ENCODE assay signal across 8 mouse cellular contexts in genomic region chr11:115164976-115165374, GRCm38 (mm10). TPM values are rescaled to one million over a fixed set of nuclear protein-coding genes. Genes with fewer than 3 reads are reported as not detected.
DNase-seq lines count a peak whose midpoint lies in the region; ATAC-seq and TF ChIP-seq lines count a peak whose summit lies in the region.

No protein-coding gene starts in this region.

- no peak for ATAC-seq in hindbrain, embryonic 12.5 days (ENCODE audit: low FRiP score)
- no peak for ATAC-seq in limb, embryonic 14.5 days (ENCODE audit: low FRiP score, low read depth)
- ATAC-seq in midbrain, embryonic 16.5 days = no peak
- ATAC-seq in monocyte, adult 5-6 weeks (replicated peaks; ENCODE audit: insufficient number of reproducible peaks, low FRiP score, low TSS enrichment, poor library complexity, severe bottlenecking) = no peak

- peak overlapping the region; percentile 78 for H3K4me3 ChIP-seq in gastrocnemius, adult 2 months
- peak overlapping the region; percentile 82 to 87 for H3K4me3 ChIP-seq in ES-E14 (ENCODE audit: insufficient read depth in 1 of 2, low read depth in 1 of 2, low read length in 2 of 2, poor library complexity in 1 of 2, severe bottlenecking in 1 of 2)
- H3K4me3 ChIP-seq in hindbrain, embryonic 12.5 days = peak overlapping the region; percentile 46
- H3K4me3 ChIP-seq in limb, embryonic 14.5 days (replicated peaks; ENCODE audit: low read length) = peak overlapping the region; percentile 47
- peak overlapping the region; percentile 49 for H3K4me3 ChIP-seq in midbrain, embryonic 16.5 days (ENCODE audit: low read depth, low read length)

- H3K36me3 ChIP-seq in ES-E14 (ENCODE audit: control insufficient read depth, insufficient read depth, low read length, poor library complexity, severe bottlenecking) = peaks cover 19% of the 10 kb centered on the region; the same call in 1 of the 2 replicates
- no peaks in the 10 kb centered on the region for H3K36me3 ChIP-seq in hindbrain, embryonic 12.5 days
- H3K36me3 ChIP-seq in limb, embryonic 14.5 days (ENCODE audit: control insufficient read depth, insufficient read depth, low read length) = no peaks in the 10 kb centered on the region
- no peaks in the 10 kb centered on the region for H3K36me3 ChIP-seq in midbrain, embryonic 16.5 days (ENCODE audit: control insufficient read depth, insufficient read depth, low read length)

- WGBS in hindbrain, embryonic 12.5 days = 2% methylated on average over 9 of the region's 9 CpGs
- under 1% methylated on average over 9 of the region's 9 CpGs for WGBS in limb, embryonic 14.5 days
- 1% methylated on average over 9 of the region's 9 CpGs for WGBS in midbrain, embryonic 16.5 days

- no peak for TF ChIP-seq CTCF in gastrocnemius, adult 2 months (IDR thresholded peaks at IDR 0.05)

- DNase-seq in gastrocnemius, adult 2 months = peak; percentile 22
- DNase-seq in gastrocnemius, postnatal 4 days (ENCODE audit: low spot score in 2 of 2) = no peak
- no peak for DNase-seq in ES-E14 (ENCODE audit: low read depth, low spot score)
- peak; percentile 61 to 62 for DNase-seq in cerebellum, postnatal 36 days
- no peak for DNase-seq in limb, embryonic 14.5 days (ENCODE audit: low spot score)

- in situ Hi-C loops in ES-E14 (cut with MboI; ENCODE audit: low sequenced_read_pairs in 2 of 2, unreplicated experiment in 2 of 2) = no loop called here

- TF ChIP-seq POLR2A in limb, embryonic 14.5 days (IDR thresholded peaks at IDR 0.05; ENCODE audit: borderline replicate concordance, extremely low read depth, insufficient read depth, insufficient read length) = no peak

- intact Hi-C loops in gastrocnemius, adult 2 months (cut with DNase I) = no loop called here

- H3K27me3 ChIP-seq in hindbrain, embryonic 12.5 days = peaks cover 53% of the 10 kb centered on the region
- H3K27me3 ChIP-seq in limb, embryonic 14.5 days (ENCODE audit: control insufficient read depth, insufficient read depth, low read length) = peaks cover 34% of the 10 kb centered on the region
- peaks cover 42% of the 10 kb centered on the region for H3K27me3 ChIP-seq in midbrain, embryonic 16.5 days (ENCODE audit: control insufficient read depth, insufficient read depth, low read depth, low read length)

- H3K9ac ChIP-seq in ES-E14 (ENCODE audit: insufficient read depth, low read depth, low read length, poor library complexity, severe bottlenecking) = peak overlapping the region; percentile 54
- H3K9ac ChIP-seq in hindbrain, embryonic 12.5 days = peak overlapping the region; percentile 54; the same call in 1 of the 2 replicates
- no peak overlapping the region for H3K9ac ChIP-seq in limb, embryonic 14.5 days (ENCODE audit: low read depth, low read length, severe bottlenecking)
- peak overlapping the region; percentile 46 for H3K9ac ChIP-seq in midbrain, embryonic 16.5 days (ENCODE audit: low read depth, low read length)

- H3K27ac ChIP-seq in gastrocnemius, adult 2 months = peak overlapping the region; percentile 82; the same call in 1 of the 2 replicates
- no peak overlapping the region for H3K27ac ChIP-seq in ES-E14 (ENCODE audit: insufficient read depth, low read depth, low read length, poor library complexity, severe bottlenecking)
- H3K27ac ChIP-seq in hindbrain, embryonic 12.5 days = no peak overlapping the region
- H3K27ac ChIP-seq in limb, embryonic 14.5 days (replicated peaks; ENCODE audit: low read depth, low read length) = no peak overlapping the region
- no peak overlapping the region for H3K27ac ChIP-seq in midbrain, embryonic 16.5 days (ENCODE audit: low read length)

- peak overlapping the region; percentile 61 for H3K4me2 ChIP-seq in hindbrain, embryonic 12.5 days (replicated peaks)
- peak overlapping the region; percentile 66 for H3K4me2 ChIP-seq in limb, embryonic 14.5 days (replicated peaks; ENCODE audit: low read depth, low read length, severe bottlenecking)
- H3K4me2 ChIP-seq in midbrain, embryonic 16.5 days (ENCODE audit: low read length) = peak overlapping the region; percentile 64

- H3K4me1 ChIP-seq in ES-E14 (ENCODE audit: control insufficient read depth in 2 of 2, insufficient read depth in 2 of 2, low read length in 2 of 2, poor library complexity in 1 of 2) = peaks cover 3 to 21% of the 10 kb centered on the region in 2 experiments; a peak in 2 of 4 replicates
- H3K4me1 ChIP-seq in hindbrain, embryonic 12.5 days = peaks cover 27% of the 10 kb centered on the region
- peaks cover 20% of the 10 kb centered on the region for H3K4me1 ChIP-seq in limb, embryonic 14.5 days (ENCODE audit: control insufficient read depth, insufficient read depth, low read length)
- peaks cover 19% of the 10 kb centered on the region for H3K4me1 ChIP-seq in midbrain, embryonic 16.5 days (ENCODE audit: control insufficient read depth, insufficient read depth, low read length)

- no peaks in the 10 kb centered on the region for H3K9me3 ChIP-seq in ES-E14 (ENCODE audit: control insufficient read depth, insufficient read depth, low read depth, low read length)
- H3K9me3 ChIP-seq in hindbrain, embryonic 12.5 days (replicated peaks) = no peaks in the 10 kb centered on the region
- no peaks in the 10 kb centered on the region for H3K9me3 ChIP-seq in limb, embryonic 14.5 days (ENCODE audit: control insufficient read depth, low read length)
- H3K9me3 ChIP-seq in midbrain, embryonic 16.5 days (replicated peaks; ENCODE audit: control insufficient read depth, low read length, poor library complexity, severe bottlenecking) = no peaks in the 10 kb centered on the region

TF ChIP-seq in ES-E14, 5 proteins besides CTCF, POLR2A, EP300 and RAD21:
- no peak for TF ChIP-seq ZNF384 (IDR thresholded peaks at IDR 0.05; ENCODE audit: low read depth, low read length)
- TF ChIP-seq CHD2 (IDR thresholded peaks at IDR 0.05; ENCODE audit: low read depth, low read length) = no peak
- no peak for TF ChIP-seq ZC3H11A (IDR thresholded peaks at IDR 0.05; ENCODE audit: borderline replicate concordance, low read depth, low read length)
- TF ChIP-seq MAFK (IDR thresholded peaks at IDR 0.05; ENCODE audit: insufficient read depth, low read depth, low read length) = no peak
- TF ChIP-seq HCFC1 (IDR thresholded peaks at IDR 0.05; ENCODE audit: borderline replicate concordance, insufficient read depth, low read length) = no peak

RNA-seq across cellular contexts. Expression of gene Slc9a3r1, which starts 1.8 kb away (rescaled TPM):
- total RNA-seq in gastrocnemius, adult 2 months (2021) = 1 to 10 TPM; 1.8 to 2.6 TPM
- 10 to 100 TPM; 10.9 to 12.4 TPM for total RNA-seq in gastrocnemius, postnatal 4 days (2021)
- 40.3 and 43.9 TPM in 2 replicates for total RNA-seq in ES-E14 (2012; rRNA removed)
- 35.7 and 42.3 TPM in 2 replicates for polyA plus RNA-seq in hindbrain, embryonic 12.5 days (2016; fragmentation: Nextera tagmentation; extraction: Ambion mirVana)
- polyA plus RNA-seq in limb, embryonic 14.5 days (2012; rRNA removed) = 19.1 and 22.0 TPM in 2 replicates
- 29.9 and 33.7 TPM in 2 replicates for polyA plus RNA-seq in limb, embryonic 14.5 days (2014; fragmentation: Nextera tagmentation; extraction: Ambion mirVana)
- polyA plus RNA-seq in midbrain, embryonic 16.5 days (2015; fragmentation: Nextera tagmentation; extraction: Ambion mirVana) = 47.5 and 57.5 TPM in 2 replicates
- 65.9 to 104 TPM (median 70.4 TPM) in 3 replicates for total RNA-seq in monocyte, adult 5-6 weeks (2017)

RNA-seq across cellular contexts. Expression of gene Tmem104, which starts 22.3 kb away (rescaled TPM):
- total RNA-seq in gastrocnemius, adult 2 months (2021) = 1 to 10 TPM; 7.3 to 7.4 TPM
- total RNA-seq in gastrocnemius, postnatal 4 days (2021) = 1 to 10 TPM; 8.5 to 9.8 TPM
- 14.7 and 17.2 TPM in 2 replicates for total RNA-seq in ES-E14 (2012; rRNA removed)
- polyA plus RNA-seq in hindbrain, embryonic 12.5 days (2016; fragmentation: Nextera tagmentation; extraction: Ambion mirVana) = 9.0 and 10.4 TPM in 2 replicates
- polyA plus RNA-seq in limb, embryonic 14.5 days (2012; rRNA removed) = 9.2 and 16.9 TPM in 2 replicates
- polyA plus RNA-seq in limb, embryonic 14.5 days (2014; fragmentation: Nextera tagmentation; extraction: Ambion mirVana) = 11.4 and 12.4 TPM in 2 replicates
- polyA plus RNA-seq in midbrain, embryonic 16.5 days (2015; fragmentation: Nextera tagmentation; extraction: Ambion mirVana) = 12.5 and 14.9 TPM in 2 replicates
- 12.1 to 32.4 TPM (median 17.3 TPM) in 3 replicates for total RNA-seq in monocyte, adult 5-6 weeks (2017)

RNA-seq across cellular contexts. Expression of gene Nat9, which starts 22.7 kb away (rescaled TPM):
- 10 to 100 TPM; 12.7 to 16.3 TPM for total RNA-seq in gastrocnemius, adult 2 months (2021)
- 10 to 100 TPM; 16.4 to 17.9 TPM for total RNA-seq in gastrocnemius, postnatal 4 days (2021)
- 16.9 and 19.3 TPM in 2 replicates for total RNA-seq in ES-E14 (2012; rRNA removed)
- 19.1 and 21.1 TPM in 2 replicates for polyA plus RNA-seq in hindbrain, embryonic 12.5 days (2016; fragmentation: Nextera tagmentation; extraction: Ambion mirVana)
- 25.6 and 32.1 TPM in 2 replicates for polyA plus RNA-seq in limb, embryonic 14.5 days (2012; rRNA removed)
- polyA plus RNA-seq in limb, embryonic 14.5 days (2014; fragmentation: Nextera tagmentation; extraction: Ambion mirVana) = 20.0 and 24.3 TPM in 2 replicates
- polyA plus RNA-seq in midbrain, embryonic 16.5 days (2015; fragmentation: Nextera tagmentation; extraction: Ambion mirVana) = 23.2 and 23.9 TPM in 2 replicates
- 25.4 to 39.9 TPM (median 37.8 TPM) in 3 replicates for total RNA-seq in monocyte, adult 5-6 weeks (2017)

RNA-seq across cellular contexts. Expression of gene Cd300lf, which starts 31.2 kb away (rescaled TPM):
- under 1 TPM in 1 of 2 experiments, not detected in 1; 0.31 TPM for total RNA-seq in gastrocnemius, adult 2 months (2021)
- under 1 TPM; 0.49 TPM for total RNA-seq in gastrocnemius, postnatal 4 days (2021)
- total RNA-seq in ES-E14 (2012; rRNA removed) = 0.40 and 0.42 TPM in 2 replicates
- 0.27 TPM in 1 of 2 replicates, not detected in the other for polyA plus RNA-seq in hindbrain, embryonic 12.5 days (2016; fragmentation: Nextera tagmentation; extraction: Ambion mirVana)
- polyA plus RNA-seq in limb, embryonic 14.5 days (2012; rRNA removed) = 0.35 and 0.65 TPM in 2 replicates
- 0.14 and 0.29 TPM in 2 replicates for polyA plus RNA-seq in limb, embryonic 14.5 days (2014; fragmentation: Nextera tagmentation; extraction: Ambion mirVana)
- 0.34 TPM in 1 of 2 replicates, not detected in the other for polyA plus RNA-seq in midbrain, embryonic 16.5 days (2015; fragmentation: Nextera tagmentation; extraction: Ambion mirVana)
- 20.4 to 32.5 TPM (median 25.8 TPM) in 3 replicates for total RNA-seq in monocyte, adult 5-6 weeks (2017)

Comparison
In these comparisons a context has a peak if more than half of its experiments do, and no peak if none do; other contexts are left out.
1. DNase-seq: peak in gastrocnemius, adult 2 months (single experiment) and cerebellum, postnatal 36 days (2 of 2); none in gastrocnemius, postnatal 4 days (0 of 2), ES-E14 (single experiment) and limb, embryonic 14.5 days (single experiment).
2. Peak in every context shown above with its lines, with median percentiles within 50 percentile points of each other: H3K4me3 ChIP-seq and H3K4me2 ChIP-seq.